Mouse (Mus musculus) limb, embryonic 10.5 days (tissue): ENCODE results near the gene Meox1. TPM values are rescaled to one million over a fixed set of nuclear protein-coding genes. Genes with fewer than 3 reads are reported as not detected.

Experiments used
- DNase-seq: peaks from one replicate; pipeline ENCODE4 v3.0.0-alpha.2; 2017; ENCODE audit warnings: low spot score
- H3K27ac ChIP-seq: fragments of 300-500 bp; sonication (generic); 2 replicates; pipeline ENCODE4 v1.5.1; 2016; ENCODE audit warnings: mild to moderate bottlenecking
- H3K27me3 ChIP-seq: fragments of 300-500 bp; sonication (generic); 2 replicates; pipeline ENCODE4 v1.6.1; 2016; ENCODE audit warnings: low read depth, mild to moderate bottlenecking; ENCODE audit not compliant: poor library complexity, severe bottlenecking
- H3K36me3 ChIP-seq: fragments of 300-500 bp; sonication (generic); 2 replicates; pipeline ENCODE4 v1.6.1; 2016; ENCODE audit warnings: mild to moderate bottlenecking, moderate library complexity
- H3K4me1 ChIP-seq: fragments of 300-500 bp; sonication (generic); 2 replicates; pipeline ENCODE4 v1.6.1; 2016
- H3K4me3 ChIP-seq: fragments of 300-500 bp; sonication (generic); 2 replicates; pipeline ENCODE4 v1.5.1; 2016; ENCODE audit warnings: mild to moderate bottlenecking, moderate library complexity
- H3K9me3 ChIP-seq: fragments of 300-500 bp; sonication (generic); replicated peaks from 2 replicates; pipeline ENCODE4 v1.6.1; 2016; ENCODE audit warnings: mild to moderate bottlenecking
- WGBS: fragments of 180-500 bp; shearing (Covaris S2); methylation state at CpG from one replicate; pipeline ENCODE4 v1.1.7; 2016; 5-methylcytosine and 5-hydroxymethylcytosine counted together
- polyA plus RNA-seq: library from polyadenylated mRNA; unstranded; fragments of >200 nt; fragmentation: Nextera tagmentation; extraction: Ambion mirVana; gene quantifications from 2 replicates; pipeline ENCODE4 v1.2.1, GENCODE M21; 2016

Meox1 gene
- 11.2 and 12.1 TPM in 2 replicates for polyA plus RNA-seq

- H3K27ac ChIP-seq = peak within 1 kb of the TSS; percentile 79
- H3K4me3 ChIP-seq = peak within 1 kb of the TSS; percentile 40
These were observed at the start of gene Meox1 for GRCm38 (mm10) chr11:101894204-101894603. Gene Meox1, minus strand, starts transcription at chr11:101894374.

GRCm38 (mm10) chr11:101943055-101943454 is 48.9 kb upstream of the Meox1 start:
- Histone ChIP-seq H3K4me3 (no peak overlapping the region), H3K27me3 (peaks cover 21% of the 10 kb centered on the region), H3K4me1 (peaks cover 36% of the 10 kb centered on the region), H3K27ac (no peak overlapping the region), H3K36me3 (no peaks in the 10 kb centered on the region), H3K9me3 (no peaks in the 10 kb centered on the region)
- WGBS = 37% methylated on average over 3 of the region's 3 CpGs
- no peak for DNase-seq

More at GRCm38 (mm10) chr11:101894204-101894603, at the start of gene Meox1:
- peak; percentile 63 for DNase-seq
- Histone ChIP-seq H3K4me1 (peaks cover 92% of the 10 kb centered on the region), H3K9me3 (no peaks in the 10 kb centered on the region), H3K36me3 (no peaks in the 10 kb centered on the region), H3K27me3 (peaks cover 42% of the 10 kb centered on the region)
- 14% methylated on average over 11 of the region's 11 CpGs for WGBS

- peak; percentile 64 for DNase-seq
- Histone ChIP-seq H3K4me1 (peaks cover 49% of the 10 kb centered on the region), H3K36me3 (no peaks in the 10 kb centered on the region), H3K27me3 (peaks cover 45% of the 10 kb centered on the region), H3K4me3 (peak overlapping the region; percentile 54), H3K9me3 (no peaks in the 10 kb centered on the region), H3K27ac (peak overlapping the region; percentile 79)
- WGBS = under 1% methylated on average over 32 of the region's 32 CpGs
These were observed 42.9 kb upstream of the Meox1 start for GRCm38 (mm10) chr11:101937108-101937507.

- Histone ChIP-seq H3K27me3 (peaks cover 45% of the 10 kb centered on the region), H3K36me3 (no peaks in the 10 kb centered on the region), H3K27ac (no peak overlapping the region), H3K9me3 (no peaks in the 10 kb centered on the region), H3K4me1 (peaks cover 49% of the 10 kb centered on the region), H3K4me3 (no peak overlapping the region)
- DNase-seq = no peak
- WGBS = 25% methylated on average over 7 of the region's 7 CpGs
These were observed 42.2 kb upstream of the Meox1 start for GRCm38 (mm10) chr11:101936421-101936820.

GRCm38 (mm10) chr11:101935743-101936142 is 41.6 kb upstream of the Meox1 start:
- 69% methylated on average over 3 of the region's 3 CpGs for WGBS

GRCm38 (mm10) chr11:101931978-101932377 is 37.8 kb upstream of the Meox1 start:
- no peak for DNase-seq
- WGBS = 59% methylated on average over 4 of the region's 4 CpGs
- Histone ChIP-seq H3K9me3 (no peaks in the 10 kb centered on the region), H3K4me3 (no peak overlapping the region), H3K27me3 (peaks cover 19% of the 10 kb centered on the region), H3K4me1 (peaks cover 31% of the 10 kb centered on the region), H3K36me3 (no peaks in the 10 kb centered on the region), H3K27ac (0 out of 2 replicates have a peak overlapping the region, but pooled peaks have one; percentile 14)

More at GRCm38 (mm10) chr11:101935743-101936142, 41.6 kb upstream of the Meox1 start:
- H3K9me3 ChIP-seq = no peaks in the 10 kb centered on the region
- H3K4me1 ChIP-seq = peaks cover 43% of the 10 kb centered on the region
- H3K36me3 ChIP-seq = no peaks in the 10 kb centered on the region
- H3K27ac ChIP-seq = no peak overlapping the region
- H3K27me3 ChIP-seq = peaks cover 45% of the 10 kb centered on the region
- no peak for DNase-seq
- no peak overlapping the region for H3K4me3 ChIP-seq

GRCm38 (mm10) chr11:101928030-101928762 is 34.0 kb upstream of the Meox1 start:
- Histone ChIP-seq H3K27ac (no peak overlapping the region), H3K36me3 (no peaks in the 10 kb centered on the region), H3K27me3 (no peaks in the 10 kb centered on the region; the same call in none of the 2 replicates), H3K9me3 (no peaks in the 10 kb centered on the region), H3K4me1 (peaks cover 20% of the 10 kb centered on the region), H3K4me3 (no peak overlapping the region)
- 20% methylated on average over 25 of the region's 25 CpGs for WGBS
- peak; percentile 69 for DNase-seq

- Histone ChIP-seq H3K4me1 (peaks cover 15% of the 10 kb centered on the region), H3K9me3 (no peaks in the 10 kb centered on the region), H3K27ac (no peak overlapping the region), H3K36me3 (no peaks in the 10 kb centered on the region), H3K27me3 (no peaks in the 10 kb centered on the region; the same call in none of the 2 replicates), H3K4me3 (no peak overlapping the region)
- 88% methylated on average over 10 of the region's 10 CpGs for WGBS
- DNase-seq = no peak
These were observed 32.9 kb upstream of the Meox1 start for GRCm38 (mm10) chr11:101926951-101927589.

GRCm38 (mm10) chr11:101925636-101926035 is 31.5 kb upstream of the Meox1 start:
- WGBS = 67% methylated on average over 6 of the region's 6 CpGs
- DNase-seq = no peak
- Histone ChIP-seq H3K27me3 (peaks cover 6% of the 10 kb centered on the region; the same call in 1 of the 2 replicates), H3K27ac (no peak overlapping the region), H3K36me3 (no peaks in the 10 kb centered on the region), H3K4me3 (no peak overlapping the region), H3K9me3 (no peaks in the 10 kb centered on the region), H3K4me1 (peaks cover 23% of the 10 kb centered on the region)

- Histone ChIP-seq H3K4me1 (peaks cover 30% of the 10 kb centered on the region), H3K9me3 (no peaks in the 10 kb centered on the region), H3K4me3 (no peak overlapping the region), H3K27ac (no peak overlapping the region), H3K27me3 (peaks cover 6% of the 10 kb centered on the region; the same call in 1 of the 2 replicates), H3K36me3 (no peaks in the 10 kb centered on the region)
- WGBS = 80% methylated on average over 17 of the region's 19 CpGs
- no peak for DNase-seq
These were observed 30.3 kb upstream of the Meox1 start for GRCm38 (mm10) chr11:101924441-101924976.

GRCm38 (mm10) chr11:101923988-101924387 is 29.8 kb upstream of the Meox1 start:
- no peaks in the 10 kb centered on the region for H3K36me3 ChIP-seq
- H3K9me3 ChIP-seq = no peaks in the 10 kb centered on the region
- H3K27me3 ChIP-seq = peaks cover 10% of the 10 kb centered on the region
- H3K4me3 ChIP-seq = no peak overlapping the region
- DNase-seq = no peak
- H3K27ac ChIP-seq = no peak overlapping the region
- 84% methylated on average over 6 of the region's 6 CpGs for WGBS
- peaks cover 30% of the 10 kb centered on the region for H3K4me1 ChIP-seq

GRCm38 (mm10) chr11:101921361-101921952 is 27.3 kb upstream of the Meox1 start:
- no peaks in the 10 kb centered on the region for H3K9me3 ChIP-seq
- peak overlapping the region; percentile 28; the same call in 1 of the 2 replicates for H3K27ac ChIP-seq
- 88% methylated on average over 12 of the region's 12 CpGs for WGBS

More at GRCm38 (mm10) chr11:101921361-101921952, 27.3 kb upstream of the Meox1 start:
- peaks cover 33% of the 10 kb centered on the region for H3K27me3 ChIP-seq
- H3K4me3 ChIP-seq = no peak overlapping the region
- peaks cover 15% of the 10 kb centered on the region for H3K4me1 ChIP-seq
- DNase-seq = no peak
- H3K36me3 ChIP-seq = no peaks in the 10 kb centered on the region
